ENCODE assay signal across 13 mouse cellular contexts in the genomic region with DNA sequence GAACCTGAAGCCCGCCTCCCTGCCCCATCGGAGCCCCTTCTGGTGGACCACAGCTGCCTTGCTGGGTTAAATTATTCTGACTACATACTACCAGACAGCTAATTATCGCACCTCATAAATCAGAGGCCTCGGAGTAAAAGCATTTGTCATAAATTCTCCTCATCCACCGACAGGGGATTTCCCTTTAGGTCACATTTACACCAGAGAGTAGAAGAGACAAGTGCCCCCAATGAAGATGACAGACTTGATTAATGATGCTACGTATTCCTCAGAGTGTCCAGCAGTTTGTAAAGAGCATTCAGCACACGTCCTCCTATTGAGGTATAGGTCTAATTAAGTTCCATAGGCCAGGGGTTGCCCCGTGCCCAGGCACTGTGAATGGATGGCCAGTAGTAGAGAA. TPM values are rescaled to one million over a fixed set of nuclear protein-coding genes. Genes with fewer than 3 reads are reported as not detected.
DNase-seq lines count a peak whose midpoint lies in the region; ATAC-seq and TF ChIP-seq lines count a peak whose summit lies in the region.
"Had no signal": no experiment of that assay in that cellular context is flagged by ENCODE, and none has a peak within 500 bp of the region (broad histone marks: within the 10 kb centered on the region; RNA-seq: fewer than 3 reads in every experiment).

No protein-coding gene starts in this region.

- WGBS in forebrain, embryonic 12.5 days, result 54% methylated on average over 8 of the region's 8 CpGs
- 35% methylated on average over 8 of the region's 8 CpGs for WGBS in forebrain, embryonic 16.5 days
- 53% methylated on average over 8 of the region's 8 CpGs for WGBS in midbrain, postnatal 0 days
- WGBS in midbrain, embryonic 16.5 days, result 43% methylated on average over 8 of the region's 8 CpGs
- 24% methylated on average over 8 of the region's 8 CpGs for WGBS in limb, embryonic 10.5 days

- no peaks in the 10 kb centered on the region for H3K36me3 ChIP-seq in forebrain, embryonic 12.5 days (replicated peaks)
- no peaks in the 10 kb centered on the region for H3K36me3 ChIP-seq in forebrain, embryonic 16.5 days (ENCODE audit: control insufficient read depth, insufficient read depth)
- H3K36me3 ChIP-seq in midbrain, postnatal 0 days (ENCODE audit: insufficient read depth, low read length), result no peaks in the 10 kb centered on the region
- no peaks in the 10 kb centered on the region for H3K36me3 ChIP-seq in midbrain, embryonic 16.5 days (ENCODE audit: control insufficient read depth, insufficient read depth, low read length)
- no peaks in the 10 kb centered on the region for H3K36me3 ChIP-seq in limb, embryonic 10.5 days
- H3K36me3 ChIP-seq: liver, embryonic 12.5 days had no signal

- intact Hi-C loops in gastrocnemius, postnatal 36 days (cut with DNase I), result no loop called here

- H3K4me3 ChIP-seq in forebrain, embryonic 12.5 days (replicated peaks), result no peak overlapping the region
- no peak overlapping the region for H3K4me3 ChIP-seq in forebrain, embryonic 16.5 days (replicated peaks; ENCODE audit: low read length)
- H3K4me3 ChIP-seq in midbrain, postnatal 0 days (ENCODE audit: low read depth, low read length), result no peak overlapping the region
- no peak overlapping the region for H3K4me3 ChIP-seq in midbrain, embryonic 16.5 days (ENCODE audit: low read depth, low read length)
- H3K4me3 ChIP-seq in limb, embryonic 10.5 days, result no peak overlapping the region
- H3K4me3 ChIP-seq: heart, embryonic 12.5 days; liver, embryonic 12.5 days had no signal

- peak overlapping the region; percentile 81 for H3K27ac ChIP-seq in forebrain, embryonic 12.5 days
- no peak overlapping the region for H3K27ac ChIP-seq in forebrain, embryonic 16.5 days (ENCODE audit: low read length)
- no peak overlapping the region for H3K27ac ChIP-seq in midbrain, postnatal 0 days (ENCODE audit: low read depth, low read length)
- no peak overlapping the region for H3K27ac ChIP-seq in midbrain, embryonic 16.5 days (ENCODE audit: low read length)
- H3K27ac ChIP-seq in limb, embryonic 10.5 days, result no peak overlapping the region; the same call in 1 of the 2 replicates
- H3K27ac ChIP-seq: liver, embryonic 12.5 days had no signal

- H3K27me3 ChIP-seq in forebrain, embryonic 12.5 days, result no peaks in the 10 kb centered on the region
- H3K27me3 ChIP-seq in forebrain, embryonic 16.5 days (replicated peaks; ENCODE audit: control insufficient read depth, insufficient read depth, low read length), result no peaks in the 10 kb centered on the region
- no peaks in the 10 kb centered on the region for H3K27me3 ChIP-seq in midbrain, postnatal 0 days (ENCODE audit: insufficient read depth, low read length)
- no peaks in the 10 kb centered on the region for H3K27me3 ChIP-seq in midbrain, embryonic 16.5 days (ENCODE audit: control insufficient read depth, insufficient read depth, low read depth, low read length)
- H3K27me3 ChIP-seq in limb, embryonic 10.5 days (ENCODE audit: low read depth, poor library complexity, severe bottlenecking), result 0 out of 2 replicates have a peak, but pooled peaks cover 6% of the 10 kb centered on the region
- H3K27me3 ChIP-seq: heart, embryonic 12.5 days; liver, embryonic 12.5 days had no signal

- H3K4me2 ChIP-seq in forebrain, embryonic 12.5 days, result no peak overlapping the region
- H3K4me2 ChIP-seq in forebrain, embryonic 16.5 days (ENCODE audit: low read length), result no peak overlapping the region
- H3K4me2 ChIP-seq in midbrain, postnatal 0 days (ENCODE audit: low read depth, low read length, poor library complexity, severe bottlenecking), result no peak overlapping the region
- H3K4me2 ChIP-seq in midbrain, embryonic 16.5 days (ENCODE audit: low read length), result no peak overlapping the region
- H3K4me2 ChIP-seq: heart, embryonic 12.5 days; liver, embryonic 12.5 days had no signal

- peaks cover 42% of the 10 kb centered on the region for H3K4me1 ChIP-seq in forebrain, embryonic 12.5 days
- H3K4me1 ChIP-seq in forebrain, embryonic 16.5 days (replicated peaks; ENCODE audit: control insufficient read depth, insufficient read depth, low read length), result peaks cover 40% of the 10 kb centered on the region
- H3K4me1 ChIP-seq in midbrain, postnatal 0 days (ENCODE audit: insufficient read depth, low read length), result peaks cover 11% of the 10 kb centered on the region
- peaks cover 21% of the 10 kb centered on the region for H3K4me1 ChIP-seq in midbrain, embryonic 16.5 days (ENCODE audit: control insufficient read depth, insufficient read depth, low read length)
- H3K4me1 ChIP-seq in limb, embryonic 10.5 days, result peaks cover 51% of the 10 kb centered on the region
- H3K4me1 ChIP-seq: liver, embryonic 12.5 days had no signal

- TF ChIP-seq CTCF in midbrain, postnatal 0 days (IDR thresholded peaks at IDR 0.05), result no peak

- ATAC-seq in forebrain, embryonic 12.5 days (ENCODE audit: low FRiP score), result peak; percentile 42
- ATAC-seq in forebrain, embryonic 16.5 days, result no peak
- no peak for ATAC-seq in midbrain, postnatal 0 days (ENCODE audit: low FRiP score)
- ATAC-seq in midbrain, embryonic 16.5 days, result no peak
- ATAC-seq: liver, embryonic 12.5 days; lung, postnatal 0 days had no signal

- H3K9me3 ChIP-seq in forebrain, embryonic 12.5 days, result no peaks in the 10 kb centered on the region
- H3K9me3 ChIP-seq in forebrain, embryonic 16.5 days (ENCODE audit: control insufficient read depth, low read length), result no peaks in the 10 kb centered on the region
- H3K9me3 ChIP-seq in midbrain, postnatal 0 days (ENCODE audit: low read length), result no peaks in the 10 kb centered on the region
- H3K9me3 ChIP-seq in midbrain, embryonic 16.5 days (replicated peaks; ENCODE audit: control insufficient read depth, low read length, poor library complexity, severe bottlenecking), result no peaks in the 10 kb centered on the region
- no peaks in the 10 kb centered on the region for H3K9me3 ChIP-seq in limb, embryonic 10.5 days (replicated peaks)
- H3K9me3 ChIP-seq: heart, embryonic 12.5 days; liver, embryonic 12.5 days had no signal

- peak; percentile 42 for DNase-seq in midbrain, postnatal 0 days (ENCODE audit: low spot score)
- peak; percentile 68 for DNase-seq in limb, embryonic 10.5 days (ENCODE audit: low spot score)
- no peak for DNase-seq in urinary bladder, postnatal 25 days (ENCODE audit: low spot score)
- no peak for DNase-seq in testis, postnatal 10 days (ENCODE audit: low spot score)
- DNase-seq in gastrocnemius, postnatal 36 days, result no peak
- DNase-seq: adrenal gland, adult 2 months; cerebellum, postnatal 36 days had no signal

- H3K9ac ChIP-seq in forebrain, embryonic 12.5 days, result no peak overlapping the region
- H3K9ac ChIP-seq in forebrain, embryonic 16.5 days (replicated peaks; ENCODE audit: low read depth, low read length), result no peak overlapping the region
- H3K9ac ChIP-seq in midbrain, postnatal 0 days (replicated peaks; ENCODE audit: low read length, poor library complexity, severe bottlenecking), result no peak overlapping the region
- no peak overlapping the region for H3K9ac ChIP-seq in midbrain, embryonic 16.5 days (ENCODE audit: low read depth, low read length)
- H3K9ac ChIP-seq: heart, embryonic 12.5 days; liver, embryonic 12.5 days had no signal

RNA-seq across cellular contexts. Expression of a gene that starts 50.7 kb away (rescaled TPM):
- 33.3 and 34.1 TPM in 2 replicates for polyA plus RNA-seq in forebrain, embryonic 12.5 days (2016; fragmentation: Nextera tagmentation; extraction: Ambion mirVana)
- 16.8 and 19.1 TPM in 2 replicates for polyA plus RNA-seq in forebrain, embryonic 16.5 days (2015; fragmentation: Nextera tagmentation; extraction: Ambion mirVana)
- total RNA-seq in midbrain, postnatal 0 days (2014; rRNA removed), result 23.7 and 25.6 TPM in 2 replicates
- polyA plus RNA-seq in midbrain, postnatal 0 days (2015; fragmentation: Nextera tagmentation; extraction: Ambion mirVana), result 23.5 and 29.5 TPM in 2 replicates
- polyA plus RNA-seq in midbrain, embryonic 16.5 days (2015; fragmentation: Nextera tagmentation; extraction: Ambion mirVana), result 16.3 and 20.1 TPM in 2 replicates
- 14.3 and 23.3 TPM in 2 replicates for polyA plus RNA-seq in limb, embryonic 10.5 days (2016; fragmentation: Nextera tagmentation; extraction: Ambion mirVana)
- 10 to 100 TPM; 42.9 to 66.0 TPM for total RNA-seq in gastrocnemius, postnatal 36 days (2021)

Comparison
In these comparisons a context has a peak if more than half of its experiments do, and no peak if none do; other contexts are left out.
1. DNase-seq: peak in midbrain, postnatal 0 days (single experiment) and limb, embryonic 10.5 days (single experiment); none in urinary bladder, postnatal 25 days (single experiment), testis, postnatal 10 days (single experiment) and gastrocnemius, postnatal 36 days (0 of 2).